Mouse (Mus musculus) midbrain, embryonic 15.5 days (tissue): ENCODE data around the gene Ercc8. TPM values are rescaled to one million over a fixed set of nuclear protein-coding genes. Genes with fewer than 3 reads are reported as not detected.

Experiments used
- ATAC-seq: fragments of 200-750 bp; cut with Nextera tagmentation; replicated peaks from 2 replicates; pipeline ENCODE4 v1.8.0; 2017; ENCODE audit warnings: moderate TSS enrichment
- H3K27ac ChIP-seq: fragments of 300-500 bp; sonication (generic); 2 replicates; pipeline ENCODE4 v1.5.1; 2015; ENCODE audit warnings: mild to moderate bottlenecking, inconsistent platforms
- H3K27me3 ChIP-seq: fragments of 300-500 bp; sonication (generic); replicated peaks from 2 replicates; pipeline ENCODE4 v1.6.1; 2015; ENCODE audit warnings: inconsistent platforms
- H3K36me3 ChIP-seq: fragments of 300-500 bp; sonication (generic); replicated peaks from 2 replicates; pipeline ENCODE4 v1.6.1; 2015; ENCODE audit warnings: inconsistent platforms
- H3K4me1 ChIP-seq: fragments of 300-500 bp; sonication (generic); 2 replicates; pipeline ENCODE4 v1.6.1; 2015; ENCODE audit warnings: inconsistent platforms
- H3K4me2 ChIP-seq: fragments of 300-500 bp; sonication (generic); 2 replicates; pipeline ENCODE4 v1.6.1; 2015; ENCODE audit warnings: inconsistent platforms, mild to moderate bottlenecking, moderate library complexity
- H3K4me3 ChIP-seq: fragments of 300-500 bp; sonication (generic); 2 replicates; pipeline ENCODE4 v1.5.1; 2015; ENCODE audit warnings: mild to moderate bottlenecking, inconsistent platforms
- H3K9ac ChIP-seq: fragments of 300-500 bp; sonication (generic); 2 replicates; pipeline ENCODE4 v1.6.1; 2015; ENCODE audit warnings: mild to moderate bottlenecking, inconsistent platforms
- H3K9me3 ChIP-seq: fragments of 300-500 bp; sonication (generic); 2 replicates; pipeline ENCODE4 v1.6.1; 2016; ENCODE audit warnings: inconsistent platforms
- WGBS: fragments of 180-500 bp; shearing (Covaris S2); methylation state at CpG from one replicate; pipeline ENCODE4 v1.1.7; 2015; ENCODE audit warnings: mixed read lengths; 5-methylcytosine and 5-hydroxymethylcytosine counted together
- polyA plus RNA-seq: library from polyadenylated mRNA; unstranded; fragments of >200 nt; fragmentation: Nextera tagmentation; extraction: Ambion mirVana; gene quantifications from 2 replicates; pipeline ENCODE4 v1.2.1, GENCODE M21; 2015

The Ercc8 gene
- polyA plus RNA-seq, 1 experiment from 2014 or later: 36.1 TPM

DNA sequence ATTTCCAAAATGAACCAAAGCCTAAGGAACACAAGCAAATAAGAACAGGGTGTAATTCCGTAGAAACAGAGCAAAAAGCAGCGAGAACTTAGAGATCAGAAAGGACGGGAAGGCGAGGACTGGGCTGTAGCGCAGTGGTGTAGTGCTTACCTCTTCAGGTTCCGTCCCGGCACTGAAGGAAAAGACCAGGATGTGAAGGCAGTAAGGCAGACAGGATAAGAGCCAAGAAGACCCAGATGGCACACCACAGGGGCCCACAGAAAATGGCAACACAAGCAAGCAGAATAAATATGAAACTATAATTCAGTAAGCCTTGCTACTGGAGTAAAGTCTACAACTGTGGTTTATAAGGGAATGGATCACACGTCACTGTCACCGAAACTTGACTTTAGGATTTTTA lies 5.4 kb downstream of the Ercc8 start:
- H3K4me1 ChIP-seq: peaks cover 10% of the 10 kb centered on the region
- no peaks in the 10 kb centered on the region for H3K9me3 ChIP-seq
- no peak overlapping the region for H3K9ac ChIP-seq
- WGBS: 93% methylated on average over 9 of the region's 9 CpGs
- peaks cover 4% of the 10 kb centered on the region for H3K36me3 ChIP-seq
- no peak for ATAC-seq
- H3K27ac ChIP-seq: no peak overlapping the region
- no peaks in the 10 kb centered on the region for H3K27me3 ChIP-seq
- H3K4me2 ChIP-seq: no peak overlapping the region
- no peak overlapping the region for H3K4me3 ChIP-seq

DNA sequence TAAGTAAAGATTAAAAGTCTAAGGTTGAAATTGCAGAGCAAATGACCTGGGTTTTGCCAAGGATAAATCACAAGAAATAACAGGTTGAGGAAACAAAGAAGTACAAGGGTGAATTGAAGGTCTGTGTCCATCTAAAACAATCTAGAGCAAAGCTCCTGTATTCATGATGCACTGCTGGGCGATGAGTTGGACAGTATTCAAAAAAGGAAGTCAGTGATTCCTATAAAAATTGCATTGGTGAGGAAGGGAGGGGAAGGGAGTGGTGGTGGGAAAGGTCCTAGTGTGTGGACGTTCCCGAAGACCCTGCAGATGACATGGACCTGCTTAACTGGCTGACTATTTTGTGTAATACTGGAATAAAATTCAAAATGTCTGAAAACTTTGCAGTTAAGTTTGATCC lies 6.1 kb downstream of the Ercc8 start:
- H3K27me3 ChIP-seq: no peaks in the 10 kb centered on the region
- 95% methylated on average over 3 of the region's 3 CpGs for WGBS
- no peaks in the 10 kb centered on the region for H3K9me3 ChIP-seq
- H3K4me1 ChIP-seq: peaks cover 3% of the 10 kb centered on the region
- no peak overlapping the region for H3K4me3 ChIP-seq
- H3K9ac ChIP-seq: no peak overlapping the region
- H3K4me2 ChIP-seq: no peak overlapping the region
- H3K27ac ChIP-seq: no peak overlapping the region
- H3K36me3 ChIP-seq: peaks cover 8% of the 10 kb centered on the region
- ATAC-seq: no peak

DNA sequence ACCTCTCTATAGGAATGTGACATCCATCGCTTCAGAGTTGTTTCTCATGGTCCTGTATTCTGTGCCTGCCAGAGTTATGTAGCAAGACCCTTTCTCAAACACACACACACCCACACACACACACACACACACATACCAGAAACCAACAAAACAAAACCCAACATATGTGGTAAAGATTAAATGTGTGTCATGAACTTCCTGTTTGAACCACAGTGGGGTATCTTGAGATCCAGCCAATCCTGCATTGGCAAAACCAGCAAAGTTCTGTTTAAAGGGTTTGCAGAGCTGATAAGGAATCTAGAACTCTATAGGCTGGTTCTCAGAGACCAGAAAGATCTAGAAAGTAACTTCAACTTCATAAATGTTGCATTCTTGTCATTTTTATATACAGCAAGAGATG lies 11.5 kb downstream of the Ercc8 start:
- H3K9me3 ChIP-seq: no peaks in the 10 kb centered on the region
- no peak overlapping the region for H3K9ac ChIP-seq
- no peak overlapping the region for H3K27ac ChIP-seq
- H3K27me3 ChIP-seq: no peaks in the 10 kb centered on the region
- H3K4me1 ChIP-seq: no peaks in the 10 kb centered on the region
- peaks cover 11% of the 10 kb centered on the region; the same call in 1 of the 2 replicates for H3K36me3 ChIP-seq
- 97% methylated on average over 1 of the region's 1 CpGs for WGBS
- no peak overlapping the region for H3K4me2 ChIP-seq
- ATAC-seq: no peak
- H3K4me3 ChIP-seq: no peak overlapping the region

DNA sequence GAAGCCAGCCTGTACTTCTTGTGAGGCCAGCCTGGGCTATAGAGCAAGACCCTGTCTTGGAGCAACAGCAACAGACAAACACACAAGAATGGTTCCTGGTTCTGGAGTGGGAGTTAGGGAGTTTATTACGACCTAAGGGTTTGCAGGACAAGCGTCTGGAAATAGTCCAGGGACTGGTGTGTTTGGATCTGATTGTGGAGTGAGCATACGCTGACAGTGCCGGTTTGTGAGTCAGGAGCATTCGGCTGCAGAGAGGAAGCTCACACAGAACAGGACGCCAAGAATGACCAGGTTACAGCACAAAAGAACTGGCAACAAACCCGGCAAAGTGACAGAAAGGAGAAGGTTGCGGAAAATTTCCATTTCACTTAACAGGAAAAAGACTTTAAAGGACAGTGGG lies 12.0 kb downstream of the Ercc8 start:
- Histone ChIP-seq H3K4me3 (no peak overlapping the region), H3K9ac (no peak overlapping the region), H3K4me2 (no peak overlapping the region), H3K9me3 (no peaks in the 10 kb centered on the region), H3K4me1 (no peaks in the 10 kb centered on the region), H3K36me3 (peaks cover 11% of the 10 kb centered on the region; the same call in 1 of the 2 replicates), H3K27ac (no peak overlapping the region), H3K27me3 (no peaks in the 10 kb centered on the region)
- 90% methylated on average over 8 of the region's 8 CpGs for WGBS
- no peak for ATAC-seq

DNA sequence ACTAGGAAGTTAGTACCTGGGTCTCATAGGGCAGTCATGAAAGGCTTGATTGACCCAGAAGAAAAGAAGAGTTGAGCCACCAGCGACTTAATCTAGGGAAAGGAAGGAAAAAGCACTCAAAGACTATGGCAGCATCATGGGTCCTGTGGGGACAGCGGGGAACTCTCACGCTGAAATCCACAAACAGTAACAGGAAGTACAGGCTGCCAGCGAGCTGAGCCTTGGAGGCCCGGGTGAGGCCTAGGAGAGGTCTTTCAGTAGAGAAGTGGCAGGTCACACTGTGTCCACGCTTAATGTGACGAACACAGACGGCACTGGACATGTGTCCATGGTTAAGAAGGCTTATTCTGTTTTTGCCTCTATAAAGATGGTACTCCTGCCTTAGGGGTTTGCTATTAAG lies 21.1 kb downstream of the Ercc8 start:
- H3K36me3 ChIP-seq: peaks cover 42% of the 10 kb centered on the region
- no peak overlapping the region for H3K27ac ChIP-seq
- ATAC-seq: no peak
- no peak overlapping the region for H3K9ac ChIP-seq
- H3K4me1 ChIP-seq: no peaks in the 10 kb centered on the region
- H3K4me3 ChIP-seq: no peak overlapping the region
- no peak overlapping the region for H3K4me2 ChIP-seq
- WGBS: 86% methylated on average over 8 of the region's 8 CpGs
- no peaks in the 10 kb centered on the region for H3K27me3 ChIP-seq
- H3K9me3 ChIP-seq: no peaks in the 10 kb centered on the region

DNA sequence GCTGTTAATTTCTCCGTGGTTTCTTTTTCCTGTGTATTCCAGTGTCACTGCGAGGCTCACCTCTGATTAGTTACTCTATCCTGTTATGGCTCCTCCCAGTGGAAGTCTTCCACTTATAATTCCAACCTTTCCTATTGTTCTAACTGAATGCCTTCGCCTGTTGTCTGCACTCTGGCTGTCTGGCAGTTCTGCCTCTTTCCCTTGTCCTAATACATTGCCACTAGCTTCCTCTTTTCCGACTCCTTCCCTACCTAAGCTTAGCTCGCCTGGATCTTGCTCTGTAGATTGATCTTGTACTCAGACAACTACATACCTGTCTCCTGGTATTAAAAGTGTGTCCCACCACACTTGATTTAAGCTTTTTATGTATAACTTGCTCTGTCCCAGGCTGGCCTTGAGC lies 22.3 kb downstream of the Ercc8 start:
- H3K4me3 ChIP-seq: no peak overlapping the region
- WGBS: 88% methylated on average over 5 of the region's 5 CpGs
- no peak overlapping the region for H3K4me2 ChIP-seq
- H3K9ac ChIP-seq: no peak overlapping the region
- H3K27ac ChIP-seq: no peak overlapping the region
- no peaks in the 10 kb centered on the region for H3K4me1 ChIP-seq
- no peaks in the 10 kb centered on the region for H3K9me3 ChIP-seq
- no peaks in the 10 kb centered on the region for H3K27me3 ChIP-seq
- no peak for ATAC-seq
- peaks cover 49% of the 10 kb centered on the region for H3K36me3 ChIP-seq

DNA sequence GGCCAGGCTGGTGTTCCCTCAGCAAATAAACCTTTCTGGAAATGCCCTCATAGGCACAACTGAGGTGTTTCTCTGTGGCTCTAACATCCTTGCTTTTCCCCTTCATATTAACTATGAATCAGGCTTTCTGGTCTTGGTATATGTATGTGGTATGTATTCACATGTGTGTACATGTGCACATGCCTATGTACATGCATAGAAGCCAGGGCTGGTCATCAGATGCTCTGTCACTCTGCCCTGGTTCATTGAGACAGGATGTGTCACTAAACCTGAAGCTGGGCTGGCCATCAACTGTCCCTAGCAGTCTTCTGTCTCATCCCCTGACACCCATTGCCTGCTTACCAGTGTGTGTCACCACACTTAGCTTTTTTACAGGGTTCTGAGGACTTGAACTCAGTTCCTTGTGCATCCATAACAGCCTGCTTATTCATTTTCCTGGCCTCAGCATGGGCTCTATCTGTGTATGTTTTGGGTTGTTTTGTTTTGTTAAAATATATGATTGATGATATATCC lies 26.3 kb downstream of the Ercc8 start:
- Histone ChIP-seq H3K4me1 (no peaks in the 10 kb centered on the region), H3K36me3 (peaks cover 39% of the 10 kb centered on the region), H3K27ac (no peak overlapping the region), H3K27me3 (no peaks in the 10 kb centered on the region), H3K9ac (no peak overlapping the region), H3K4me2 (no peak overlapping the region), H3K4me3 (no peak overlapping the region), H3K9me3 (no peaks in the 10 kb centered on the region)
- ATAC-seq: no peak

DNA sequence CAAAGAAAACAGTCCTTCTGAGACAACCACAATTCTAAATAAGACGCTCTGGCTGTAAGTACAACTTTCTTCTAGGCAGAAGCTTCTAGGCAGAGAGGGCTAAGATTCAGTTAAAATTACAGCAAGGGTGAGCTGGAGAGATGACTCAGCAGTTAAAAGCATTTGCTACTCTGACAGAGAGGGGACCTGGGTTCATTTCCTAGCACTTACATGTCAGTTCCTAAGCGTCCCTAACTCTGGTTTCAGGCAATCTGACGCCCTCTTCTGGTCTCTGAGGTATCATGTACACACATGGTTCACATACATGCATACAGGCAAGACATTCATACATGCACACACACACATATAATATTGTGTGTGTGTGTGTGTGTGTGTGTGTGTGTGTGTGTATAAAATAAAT lies 27.0 kb downstream of the Ercc8 start:
- H3K36me3 ChIP-seq: peaks cover 38% of the 10 kb centered on the region
- 91% methylated on average over 3 of the region's 3 CpGs for WGBS
- no peak overlapping the region for H3K27ac ChIP-seq

DNA sequence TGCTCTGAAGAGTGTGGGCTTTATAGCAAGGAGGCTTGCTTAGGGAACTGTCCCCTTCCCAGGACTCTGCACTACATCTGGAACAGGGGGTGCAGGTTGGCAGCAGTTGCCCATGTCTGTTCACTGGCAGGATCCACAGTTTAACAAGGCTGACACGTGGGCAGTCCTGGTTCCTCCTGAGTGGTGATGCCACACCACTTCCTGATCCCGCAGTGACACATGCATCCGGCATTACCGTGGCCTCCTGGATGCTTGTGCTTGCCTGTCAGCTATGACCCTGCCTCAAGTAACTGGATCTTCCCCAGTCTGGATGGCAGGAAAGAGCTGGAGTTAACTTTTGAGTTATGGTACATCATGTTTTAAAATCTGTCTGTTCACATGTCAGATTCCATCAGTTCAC lies 29.5 kb downstream of the Ercc8 start:
- WGBS: 88% methylated on average over 4 of the region's 4 CpGs
- no peak overlapping the region for H3K9ac ChIP-seq

More for the DNA sequence above, 27.0 kb downstream of the Ercc8 start:
- Histone ChIP-seq H3K4me2 (no peak overlapping the region), H3K9ac (no peak overlapping the region), H3K9me3 (no peaks in the 10 kb centered on the region), H3K4me1 (no peaks in the 10 kb centered on the region), H3K27me3 (no peaks in the 10 kb centered on the region), H3K4me3 (no peak overlapping the region)
- ATAC-seq: no peak

DNA sequence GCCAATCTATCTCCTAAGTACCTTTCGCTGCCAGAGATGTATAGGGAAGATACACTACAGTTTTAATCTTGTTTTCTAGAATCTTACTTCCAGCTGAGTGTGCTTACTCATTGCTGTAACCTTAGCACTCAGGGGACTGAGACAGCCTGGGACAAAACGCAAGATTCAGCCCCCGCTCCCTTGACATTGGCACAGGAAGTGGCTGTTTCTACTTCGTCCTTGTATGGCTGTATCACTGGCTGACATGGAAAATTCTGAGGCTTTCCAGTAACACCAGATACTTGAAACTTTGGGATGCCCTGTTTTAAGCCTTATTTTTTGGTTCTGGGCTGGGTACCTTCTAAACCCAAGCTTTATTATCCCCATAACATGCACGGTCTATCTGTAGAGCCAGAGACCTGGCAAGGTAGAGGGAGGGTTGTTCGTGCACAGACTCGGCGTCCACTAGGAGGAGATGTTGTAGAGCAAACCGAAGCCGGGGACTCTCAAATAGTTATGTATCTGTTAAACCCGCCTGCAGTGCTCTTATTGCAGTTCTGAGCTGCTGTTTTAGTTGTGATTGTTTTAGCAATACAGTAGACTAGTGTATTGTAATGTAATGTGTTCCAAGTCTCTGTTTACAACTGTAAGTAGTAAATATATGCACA lies 32.7 kb downstream of the Ercc8 start:
- H3K27me3 ChIP-seq: no peaks in the 10 kb centered on the region
- WGBS: 65% methylated on average over 11 of the region's 11 CpGs
- H3K4me3 ChIP-seq: no peak overlapping the region
- no peak overlapping the region for H3K4me2 ChIP-seq
- peak; percentile 75; the same call in 1 of the 2 replicates for ATAC-seq
- no peak overlapping the region for H3K9ac ChIP-seq
- peaks cover 16% of the 10 kb centered on the region; the same call in 1 of the 2 replicates for H3K36me3 ChIP-seq
- no peaks in the 10 kb centered on the region for H3K9me3 ChIP-seq
- no peak overlapping the region for H3K27ac ChIP-seq
- H3K4me1 ChIP-seq: no peaks in the 10 kb centered on the region

More for the DNA sequence above, 29.5 kb downstream of the Ercc8 start:
- H3K9me3 ChIP-seq: no peaks in the 10 kb centered on the region
- peaks cover 21% of the 10 kb centered on the region for H3K36me3 ChIP-seq
- no peak overlapping the region for H3K4me3 ChIP-seq
- H3K27me3 ChIP-seq: no peaks in the 10 kb centered on the region
- no peaks in the 10 kb centered on the region for H3K4me1 ChIP-seq
- ATAC-seq: no peak
- no peak overlapping the region for H3K4me2 ChIP-seq
- no peak overlapping the region for H3K27ac ChIP-seq

DNA sequence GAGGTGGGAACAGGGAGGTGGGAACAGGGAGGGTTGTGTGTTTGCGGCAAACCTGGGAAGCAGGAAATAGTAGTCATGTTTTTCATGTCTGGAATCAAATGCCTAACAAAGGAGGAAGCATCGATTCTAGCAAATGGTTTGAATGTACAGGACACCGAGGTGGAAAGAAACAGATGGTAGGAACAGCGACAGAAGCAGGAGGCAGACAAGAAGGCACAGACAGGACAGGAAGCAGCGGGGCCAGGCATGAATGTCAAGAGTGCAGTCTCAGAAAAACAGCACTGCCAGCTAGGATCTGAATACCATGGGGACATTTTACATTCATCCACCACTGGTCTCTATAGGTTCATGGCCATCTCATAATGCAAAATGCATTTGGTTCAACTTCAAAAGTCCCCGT lies 36.9 kb downstream of the Ercc8 start:
- 0 out of 2 replicates have a peak, but pooled peaks cover 12% of the 10 kb centered on the region for H3K36me3 ChIP-seq
- 93% methylated on average over 6 of the region's 6 CpGs for WGBS

DNA sequence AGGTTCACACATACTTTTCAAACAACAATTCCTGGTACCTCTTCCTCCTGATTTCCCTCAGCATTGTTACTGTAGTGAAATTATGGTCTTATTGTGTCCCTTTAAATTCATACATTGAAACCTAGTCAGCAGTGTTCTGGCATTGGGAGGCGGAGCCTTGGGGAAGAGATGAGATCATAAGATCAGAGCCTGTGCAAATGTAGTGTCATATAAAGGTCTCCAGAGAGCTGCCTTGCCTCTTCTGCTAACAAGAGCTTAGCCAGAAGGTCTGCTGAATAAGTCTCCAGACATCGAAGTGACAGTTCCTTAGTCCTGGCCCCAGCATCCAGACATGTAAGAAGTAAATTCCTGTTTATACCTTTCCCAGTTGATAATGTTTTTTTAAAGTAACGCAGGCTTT lies 46.3 kb downstream of the Ercc8 start:
- Histone ChIP-seq H3K27me3 (no peaks in the 10 kb centered on the region), H3K36me3 (no peaks in the 10 kb centered on the region), H3K4me3 (no peak overlapping the region), H3K27ac (no peak overlapping the region), H3K9me3 (no peaks in the 10 kb centered on the region), H3K9ac (no peak overlapping the region), H3K4me1 (no peaks in the 10 kb centered on the region), H3K4me2 (no peak overlapping the region)
- ATAC-seq: no peak
- 89% methylated on average over 3 of the region's 3 CpGs for WGBS

More for the DNA sequence above, 36.9 kb downstream of the Ercc8 start:
- no peak overlapping the region for H3K27ac ChIP-seq
- H3K27me3 ChIP-seq: no peaks in the 10 kb centered on the region
- no peaks in the 10 kb centered on the region for H3K4me1 ChIP-seq
- H3K9ac ChIP-seq: no peak overlapping the region
- H3K4me3 ChIP-seq: no peak overlapping the region
- ATAC-seq: no peak
- no peaks in the 10 kb centered on the region for H3K9me3 ChIP-seq
- no peak overlapping the region for H3K4me2 ChIP-seq

DNA sequence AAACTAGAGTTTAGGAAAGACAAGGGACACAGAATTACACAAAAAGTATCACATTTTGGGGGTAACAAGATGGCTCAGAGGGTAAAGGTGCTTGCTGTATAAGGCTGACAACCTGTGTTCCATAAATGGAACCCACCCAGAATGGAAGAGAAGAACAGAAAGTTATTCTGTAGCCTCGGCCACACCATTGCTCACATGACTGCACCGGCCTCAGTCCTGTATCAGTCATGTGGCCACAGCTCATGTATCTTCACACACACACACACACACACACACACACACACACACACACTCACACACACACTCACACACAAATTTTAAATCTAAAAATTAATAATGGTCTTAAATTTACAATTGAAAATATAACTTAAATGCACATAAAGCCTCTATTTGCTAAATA lies 48.9 kb downstream of the Ercc8 start:
- WGBS: 94% methylated on average over 2 of the region's 2 CpGs
- H3K4me1 ChIP-seq: no peaks in the 10 kb centered on the region
- no peaks in the 10 kb centered on the region for H3K9me3 ChIP-seq
- H3K9ac ChIP-seq: no peak overlapping the region
- H3K27me3 ChIP-seq: peaks cover 2% of the 10 kb centered on the region; the same call in 1 of the 2 replicates
- ATAC-seq: no peak
- no peak overlapping the region for H3K27ac ChIP-seq
- H3K4me2 ChIP-seq: no peak overlapping the region
- H3K4me3 ChIP-seq: no peak overlapping the region
- H3K36me3 ChIP-seq: no peaks in the 10 kb centered on the region
